Mouse (Mus musculus) intestine, embryonic 14.5 days (tissue): Measurements from ENCODE around the gene Acsf3. TPM values are rescaled to one million over a fixed set of nuclear protein-coding genes. Genes with fewer than 3 reads are reported as not detected.

ENCODE experiments used
- ATAC-seq: fragments of 200-750 bp; cut with Nextera tagmentation; replicated peaks from 2 replicates; pipeline ENCODE4 v1.8.0; 2017; ENCODE audit warnings: low read depth, moderate number of reproducible peaks, moderate TSS enrichment, moderate library complexity; ENCODE audit not compliant: low FRiP score, low TSS enrichment
- DNase-seq: peaks from one replicate; pipeline ENCODE4 v3.0.0-alpha.2; 2018; ENCODE audit warnings: low spot score
- H3K27ac ChIP-seq: fragments of 300-500 bp; sonication (generic); 2 replicates; pipeline ENCODE4 v1.5.1; 2014; ENCODE audit warnings: low read depth, mild to moderate bottlenecking, control low read depth
- H3K27me3 ChIP-seq: fragments of 300-500 bp; sonication (generic); replicated peaks from 2 replicates; pipeline ENCODE4 v1.6.1; 2014; ENCODE audit warnings: low read length, control low read depth; ENCODE audit not compliant: control insufficient read depth, insufficient read depth
- H3K36me3 ChIP-seq: fragments of 300-500 bp; sonication (generic); 2 replicates; pipeline ENCODE4 v1.6.1; 2014; ENCODE audit warnings: low read length, control low read depth; ENCODE audit not compliant: control insufficient read depth, insufficient read depth
- H3K4me1 ChIP-seq: fragments of 300-500 bp; sonication (generic); replicated peaks from 2 replicates; pipeline ENCODE4 v1.6.1; 2014; ENCODE audit warnings: low read length, control low read depth, mixed read lengths; ENCODE audit not compliant: control insufficient read depth, insufficient read depth
- H3K4me2 ChIP-seq: fragments of 300-500 bp; sonication (generic); 2 replicates; pipeline ENCODE4 v1.6.1; 2014; ENCODE audit warnings: low read length
- H3K4me3 ChIP-seq: fragments of 300-500 bp; sonication (generic); 2 replicates; pipeline ENCODE4 v1.5.1; 2014; ENCODE audit warnings: low read depth, low read length, control low read depth, mixed read lengths
- H3K9ac ChIP-seq: fragments of 300-500 bp; sonication (generic); 2 replicates; pipeline ENCODE4 v1.6.1; 2014; ENCODE audit warnings: mild to moderate bottlenecking, low read length
- H3K9me3 ChIP-seq: fragments of 300-500 bp; sonication (generic); 2 replicates; pipeline ENCODE4 v1.6.1; 2016; ENCODE audit warnings: low read length, control low read depth; ENCODE audit not compliant: control insufficient read depth
- WGBS: fragments of 180-500 bp; shearing (Covaris S2); extraction: QIAGEN DNeasy Blood & Tissue Kit; methylation state at CpG from one replicate; pipeline ENCODE4 v1.1.7; 2014; 5-methylcytosine and 5-hydroxymethylcytosine counted together
- polyA plus RNA-seq: library from polyadenylated mRNA; unstranded; fragments of >200 nt; fragmentation: Nextera tagmentation; extraction: Ambion mirVana; gene quantifications from 2 replicates; pipeline ENCODE4 v1.2.1, GENCODE M21; 2014

The Acsf3 gene
- polyA plus RNA-seq, 1 experiment from 2014 or later = 21.6 TPM

DNA sequence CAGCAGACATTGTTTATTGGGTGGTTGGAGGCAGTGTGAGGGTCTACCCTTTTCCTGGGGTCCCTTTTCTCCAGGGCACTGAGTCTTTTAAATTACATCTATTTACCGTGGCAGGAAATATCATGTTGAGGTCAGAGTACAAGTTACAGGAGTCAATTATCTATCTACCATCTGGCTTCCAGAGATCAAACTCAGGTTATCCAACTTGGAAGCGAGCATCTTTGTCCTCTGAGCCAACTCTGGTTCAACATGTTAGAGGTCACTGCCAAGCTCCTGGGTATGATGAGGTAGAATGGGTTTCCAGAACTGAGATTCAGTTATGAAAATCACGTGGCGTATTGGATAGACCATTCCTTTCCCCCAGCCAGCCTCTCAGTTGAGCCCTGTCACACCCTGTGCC lies 79.8 kb downstream of the Acsf3 start:
- H3K4me1 ChIP-seq = peaks cover 3% of the 10 kb centered on the region; the same call in 1 of the 2 replicates
- no peaks in the 10 kb centered on the region for H3K9me3 ChIP-seq
- H3K4me2 ChIP-seq = no peak overlapping the region
- 86% methylated on average over 4 of the region's 4 CpGs for WGBS
- H3K4me3 ChIP-seq = no peak overlapping the region
- H3K27me3 ChIP-seq = no peaks in the 10 kb centered on the region
- no peaks in the 10 kb centered on the region for H3K36me3 ChIP-seq
- no peak for DNase-seq
- no peak overlapping the region for H3K9ac ChIP-seq
- H3K27ac ChIP-seq = no peak overlapping the region
- no peak for ATAC-seq

DNA sequence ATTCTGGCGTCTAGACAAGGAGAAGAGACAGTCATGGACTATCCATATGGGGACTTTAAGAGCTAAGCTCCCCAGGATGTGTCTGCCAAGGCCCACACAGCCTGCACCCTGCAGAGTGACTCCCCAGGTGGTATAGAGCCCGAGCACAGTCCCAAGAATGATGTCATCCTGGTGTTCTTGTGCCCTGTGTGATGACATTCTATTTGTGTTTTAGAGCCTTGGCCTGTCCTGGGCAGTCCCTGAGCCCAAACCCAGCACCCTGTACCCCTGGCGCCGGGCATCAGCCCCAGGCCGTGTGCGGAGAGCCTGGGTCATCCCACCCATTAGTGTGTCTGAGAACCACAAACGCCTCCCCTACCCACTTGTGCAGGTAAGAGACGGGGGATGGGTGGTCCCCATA lies 81.0 kb downstream of the Acsf3 start:
- DNase-seq = no peak
- Histone ChIP-seq H3K27ac (no peak overlapping the region), H3K4me2 (no peak overlapping the region), H3K4me1 (peaks cover 3% of the 10 kb centered on the region; the same call in 1 of the 2 replicates), H3K9ac (no peak overlapping the region), H3K4me3 (no peak overlapping the region), H3K9me3 (no peaks in the 10 kb centered on the region), H3K27me3 (no peaks in the 10 kb centered on the region), H3K36me3 (no peaks in the 10 kb centered on the region)
- WGBS = 73% methylated on average over 8 of the region's 8 CpGs
- ATAC-seq = no peak

- Histone ChIP-seq H3K4me3 (no peak overlapping the region), H3K27ac (no peak overlapping the region), H3K4me1 (no peaks in the 10 kb centered on the region), H3K36me3 (no peaks in the 10 kb centered on the region), H3K4me2 (no peak overlapping the region), H3K27me3 (no peaks in the 10 kb centered on the region), H3K9me3 (peaks cover 7% of the 10 kb centered on the region; the same call in 1 of the 2 replicates), H3K9ac (no peak overlapping the region)
- DNase-seq (no peak), ATAC-seq (no peak)
- 55% methylated on average over 13 of the region's 13 CpGs for WGBS
Measured at GRCm38 (mm10) chr8:122859843-122860242, 84.6 kb downstream of the Acsf3 start.

DNA sequence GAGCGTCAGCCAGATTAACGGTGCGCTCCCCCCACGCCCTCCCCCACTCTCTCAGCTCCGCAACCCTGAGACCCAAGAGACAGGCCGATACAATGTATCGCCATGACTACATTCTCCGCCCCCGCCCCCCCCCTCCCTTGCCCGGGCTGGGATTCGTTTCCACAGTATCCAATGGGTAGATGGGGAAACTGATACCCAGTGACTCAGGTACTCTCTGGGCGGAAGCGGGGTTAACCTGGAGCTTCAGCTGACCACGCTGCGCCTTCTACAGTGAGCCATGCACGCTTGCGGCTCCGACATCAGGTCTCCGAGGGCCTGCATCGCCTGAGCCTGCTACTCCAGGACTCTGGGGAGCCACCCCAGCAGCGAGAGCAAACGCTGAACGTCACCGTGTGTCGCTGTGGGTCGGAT lies 89.4 kb downstream of the Acsf3 start:
- H3K4me1 ChIP-seq = no peaks in the 10 kb centered on the region
- 0 out of 2 replicates have a peak, but pooled peaks have one; percentile 4 for ATAC-seq
- H3K27ac ChIP-seq = no peak overlapping the region
- H3K9me3 ChIP-seq = peaks cover 15% of the 10 kb centered on the region
- peak overlapping the region; percentile 10; the same call in 1 of the 2 replicates for H3K4me3 ChIP-seq
- H3K36me3 ChIP-seq = no peaks in the 10 kb centered on the region
- H3K27me3 ChIP-seq = no peaks in the 10 kb centered on the region
- H3K4me2 ChIP-seq = peak overlapping the region; percentile 31
- no peak for DNase-seq
- 61% methylated on average over 25 of the region's 26 CpGs for WGBS
- no peak overlapping the region for H3K9ac ChIP-seq

- 69% methylated on average over 10 of the region's 10 CpGs for WGBS
- Histone ChIP-seq H3K27ac (no peak overlapping the region), H3K9ac (no peak overlapping the region), H3K4me1 (no peaks in the 10 kb centered on the region), H3K9me3 (peaks cover 15% of the 10 kb centered on the region), H3K36me3 (no peaks in the 10 kb centered on the region), H3K27me3 (no peaks in the 10 kb centered on the region), H3K4me2 (peak overlapping the region; percentile 31), H3K4me3 (peak overlapping the region; percentile 15; the same call in 1 of the 2 replicates)
- no peak for ATAC-seq
- DNase-seq = no peak
Measured at GRCm38 (mm10) chr8:122865441-122865840, 90.2 kb downstream of the Acsf3 start.

DNA sequence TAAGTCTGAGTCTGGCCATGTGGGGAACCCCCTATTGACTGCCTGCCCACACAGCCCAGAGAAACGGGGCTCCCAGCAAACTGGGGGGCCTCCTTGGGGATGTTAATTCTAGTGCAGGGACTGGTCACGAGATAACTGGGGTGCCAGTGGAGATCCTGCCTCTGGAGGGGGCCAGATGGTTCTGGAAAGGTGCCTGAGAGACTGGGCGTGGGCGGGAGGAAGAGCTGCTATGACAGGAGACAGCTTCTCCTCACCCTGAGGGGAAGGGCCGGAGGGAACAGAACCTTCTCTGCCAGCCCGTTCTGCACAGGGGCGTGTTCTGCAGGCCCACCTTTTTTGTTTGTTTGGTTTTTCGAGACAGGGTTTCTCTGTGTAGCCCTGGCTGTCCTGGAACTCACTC lies 90.9 kb downstream of the Acsf3 start:
- 82% methylated on average over 8 of the region's 8 CpGs for WGBS
- no peak for DNase-seq
- Histone ChIP-seq H3K9me3 (peaks cover 15% of the 10 kb centered on the region), H3K4me1 (no peaks in the 10 kb centered on the region), H3K27ac (no peak overlapping the region), H3K4me3 (no peak overlapping the region), H3K4me2 (no peak overlapping the region), H3K27me3 (no peaks in the 10 kb centered on the region), H3K36me3 (no peaks in the 10 kb centered on the region), H3K9ac (no peak overlapping the region)
- ATAC-seq = no peak

Other genes with a start within 250 kb of the Acsf3 start
- 17.9 and 21.6 TPM in 2 replicates for gene Piezo1, start 224.2 kb upstream of the Acsf3 start, polyA plus RNA-seq
- gene Cdt1, start 207.5 kb upstream of the Acsf3 start, polyA plus RNA-seq = 43.8 and 49.3 TPM in 2 replicates
- gene Aprt, start 198.6 kb upstream of the Acsf3 start, polyA plus RNA-seq = 580 and 583 TPM in 2 replicates
- 12.2 and 13.8 TPM in 2 replicates for gene Galns, start 164.0 kb upstream of the Acsf3 start, polyA plus RNA-seq
- 67.3 and 71.8 TPM in 2 replicates for gene Trappc2l, start 163.8 kb upstream of the Acsf3 start, polyA plus RNA-seq
- not detected in 2 replicates for gene Pabpn1l, start 152.7 kb upstream of the Acsf3 start, polyA plus RNA-seq
- 3.9 and 4.0 TPM in 2 replicates for gene Cbfa2t3, start 76.4 kb upstream of the Acsf3 start, polyA plus RNA-seq
- gene Cdh15, start 72.5 kb downstream of the Acsf3 start, polyA plus RNA-seq = 0.30 and 0.51 TPM in 2 replicates